Mouse (Mus musculus) heart, adult 2 months (tissue): ENCODE data around the gene Dgke.

Experiments used
- CTCF ChIP-seq: fragments of 200-600 bp; IDR thresholded peaks from 2 replicates; pipeline ENCODE4 v1.8.1; 2022; ENCODE audit warnings: antibody characterized with exemption, mild to moderate bottlenecking, moderate library complexity
- EP300 ChIP-seq: fragments of 200-500 bp; IDR thresholded peaks from 2 replicates; pipeline ENCODE4 v1.6.1; 2011; ENCODE audit warnings: low read depth, low read length, control low read depth; ENCODE audit not compliant: insufficient read depth
- POLR2A ChIP-seq: fragments of 200-500 bp; IDR thresholded peaks from 2 replicates; pipeline ENCODE4 v1.6.1; 2011; ENCODE audit warnings: mild to moderate bottlenecking, low read depth, low read length, control low read depth; ENCODE audit not compliant: insufficient read depth

DNA sequence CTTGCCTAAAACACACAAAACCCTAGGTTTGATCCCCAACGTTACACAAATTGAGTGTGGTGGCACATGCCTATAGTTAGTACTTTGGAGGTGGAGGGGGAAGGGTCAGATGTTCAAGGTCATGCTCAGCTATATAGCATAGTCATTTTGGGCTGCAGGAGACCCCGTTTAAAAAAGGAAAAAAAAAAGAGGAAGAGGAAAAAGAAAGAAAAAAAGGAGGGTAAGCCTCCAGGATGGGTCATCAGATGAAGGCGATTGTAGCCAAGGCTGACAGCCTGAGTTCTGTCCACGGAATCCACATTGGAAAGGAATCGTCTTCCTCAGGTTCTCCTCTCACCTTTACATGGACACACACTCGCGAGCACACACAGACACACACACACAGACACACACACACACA, 72.2 kb downstream of the Dgke start:
- no peak for TF ChIP-seq CTCF
- TF ChIP-seq POLR2A, result no peak
- TF ChIP-seq EP300, result no peak
